Mouse (Mus musculus): ENCODE results near the gene Itpkc.
A peak's percentile ranks its signal among the peaks of the same experiment; 100 is the strongest.

DNA sequence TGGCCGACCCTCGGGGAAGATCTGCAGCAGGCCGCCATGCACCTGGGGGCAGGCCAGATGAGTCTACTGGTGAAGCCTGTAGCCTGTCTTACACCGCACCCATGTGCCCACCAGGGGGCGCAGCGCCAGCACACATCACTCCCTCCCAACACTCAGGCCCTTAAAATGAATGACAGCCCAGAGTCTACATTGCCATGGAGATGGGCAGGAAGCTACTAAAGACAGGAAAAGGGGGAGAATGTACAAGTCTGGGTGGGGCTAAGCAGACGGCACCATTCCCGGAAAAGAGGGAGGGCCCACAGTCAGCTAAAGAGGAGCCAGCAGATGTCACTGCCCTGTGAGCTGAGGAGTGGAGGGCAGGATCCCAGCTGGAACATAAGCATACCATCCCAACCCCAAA lies 68.6 kb downstream of the Itpkc start:
- TF ChIP-seq POLR2A (IDR thresholded peaks at IDR 0.05; ENCODE audit: borderline replicate concordance, low read depth, low read length) (no peak), CTCF (IDR thresholded peaks at IDR 0.05; ENCODE audit: low read depth, low read length) (peak; percentile 75)

Data from bone marrow macrophage, adult 2 months (primary cell).